Mouse (Mus musculus) forebrain, embryonic 15.5 days (tissue): ENCODE measurements at regions not wholly inside any gene's neighbourhood (a gene's known extent, or its start where the extent isn't known, plus 50 kb on each side); places are given as distances from the start of the nearest gene placed in this dataset.

Source experiments
- ATAC-seq: fragments of 200-750 bp; cut with Nextera tagmentation; replicated peaks from 2 replicates; pipeline ENCODE4 v1.8.0; 2017; ENCODE audit warnings: mild to moderate bottlenecking, moderate TSS enrichment, moderate library complexity
- H3K27ac ChIP-seq: fragments of 300-500 bp; sonication (generic); replicated peaks from 2 replicates; pipeline ENCODE4 v1.5.1; 2015; ENCODE audit warnings: mild to moderate bottlenecking, inconsistent platforms
- H3K27me3 ChIP-seq: fragments of 300-500 bp; sonication (generic); 2 replicates; pipeline ENCODE4 v1.6.1; 2015; ENCODE audit warnings: inconsistent platforms
- H3K36me3 ChIP-seq: fragments of 300-500 bp; sonication (generic); 2 replicates; pipeline ENCODE4 v1.6.1; 2015; ENCODE audit warnings: mild to moderate bottlenecking, inconsistent platforms
- H3K4me1 ChIP-seq: fragments of 300-500 bp; sonication (generic); 2 replicates; pipeline ENCODE4 v1.6.1; 2015; ENCODE audit warnings: inconsistent platforms
- H3K4me2 ChIP-seq: fragments of 300-500 bp; sonication (generic); replicated peaks from 2 replicates; pipeline ENCODE4 v1.6.1; 2015; ENCODE audit warnings: mild to moderate bottlenecking, inconsistent platforms
- H3K4me3 ChIP-seq: fragments of 300-500 bp; sonication (generic); 2 replicates; pipeline ENCODE4 v1.5.1; 2015; ENCODE audit warnings: mild to moderate bottlenecking, inconsistent platforms
- H3K9ac ChIP-seq: fragments of 300-500 bp; sonication (generic); replicated peaks from 2 replicates; pipeline ENCODE4 v1.6.1; 2015; ENCODE audit warnings: mild to moderate bottlenecking, inconsistent platforms
- H3K9me3 ChIP-seq: fragments of 300-500 bp; sonication (generic); 2 replicates; pipeline ENCODE4 v1.6.1; 2016; ENCODE audit warnings: inconsistent platforms
- WGBS: fragments of 180-500 bp; shearing (Covaris S2); methylation state at CpG from one replicate; pipeline ENCODE4 v1.1.7; 2015; ENCODE audit warnings: mixed read lengths; 5-methylcytosine and 5-hydroxymethylcytosine counted together

DNA sequence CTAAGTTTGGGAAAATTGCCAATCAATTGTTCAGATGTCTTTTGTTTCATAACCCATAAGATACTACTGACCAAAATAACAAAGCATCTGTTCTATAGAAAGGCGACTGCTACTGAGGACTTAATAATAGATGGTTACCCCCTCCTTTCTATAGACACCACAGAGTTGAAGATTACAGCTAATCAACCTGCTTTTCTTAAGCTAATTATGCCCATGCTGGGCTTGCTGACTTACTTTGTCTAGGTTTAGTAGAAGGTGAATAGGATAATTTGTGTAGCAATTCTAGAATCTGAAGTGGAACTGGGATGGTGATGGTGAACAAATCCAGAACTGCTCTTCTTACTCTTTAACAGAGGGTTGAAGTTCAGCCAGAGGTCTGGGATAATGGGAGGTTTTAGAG lies 53.8 kb upstream of the Tbx18 start:
- H3K4me2 ChIP-seq = no peak overlapping the region
- 15% methylated on average over 1 of the region's 1 CpGs for WGBS
- no peaks in the 10 kb centered on the region for H3K27me3 ChIP-seq

DNA sequence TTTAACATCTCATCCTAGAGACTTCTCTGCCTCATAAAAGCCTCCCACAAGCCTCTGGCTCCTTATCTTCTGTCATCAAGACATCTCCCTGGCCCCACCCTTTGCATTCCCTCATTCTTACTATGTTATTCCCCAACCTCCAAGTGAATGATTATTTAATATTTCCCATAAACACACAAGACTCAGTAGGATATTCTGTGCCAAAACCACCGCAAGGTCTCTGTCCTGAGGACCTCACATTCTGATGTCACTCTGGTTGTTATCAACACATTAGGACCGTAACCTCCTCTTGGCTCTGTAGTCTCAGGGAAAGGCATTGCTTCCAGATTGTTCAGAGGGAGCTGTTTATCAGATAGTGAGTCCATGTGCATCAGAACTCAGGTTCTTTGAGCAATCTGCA lies 80.7 kb upstream of the Tbx18 start:
- WGBS = 98% methylated on average over 2 of the region's 2 CpGs
- Histone ChIP-seq H3K36me3 (no peaks in the 10 kb centered on the region), H3K9me3 (no peaks in the 10 kb centered on the region), H3K27ac (no peak overlapping the region), H3K9ac (no peak overlapping the region), H3K27me3 (no peaks in the 10 kb centered on the region), H3K4me3 (no peak overlapping the region), H3K4me1 (no peaks in the 10 kb centered on the region), H3K4me2 (no peak overlapping the region)
- ATAC-seq = no peak

More for the DNA sequence above, 53.8 kb upstream of the Tbx18 start:
- ATAC-seq = no peak
- Histone ChIP-seq H3K9me3 (no peaks in the 10 kb centered on the region), H3K9ac (no peak overlapping the region), H3K27ac (no peak overlapping the region), H3K36me3 (no peaks in the 10 kb centered on the region), H3K4me1 (no peaks in the 10 kb centered on the region), H3K4me3 (no peak overlapping the region)

DNA sequence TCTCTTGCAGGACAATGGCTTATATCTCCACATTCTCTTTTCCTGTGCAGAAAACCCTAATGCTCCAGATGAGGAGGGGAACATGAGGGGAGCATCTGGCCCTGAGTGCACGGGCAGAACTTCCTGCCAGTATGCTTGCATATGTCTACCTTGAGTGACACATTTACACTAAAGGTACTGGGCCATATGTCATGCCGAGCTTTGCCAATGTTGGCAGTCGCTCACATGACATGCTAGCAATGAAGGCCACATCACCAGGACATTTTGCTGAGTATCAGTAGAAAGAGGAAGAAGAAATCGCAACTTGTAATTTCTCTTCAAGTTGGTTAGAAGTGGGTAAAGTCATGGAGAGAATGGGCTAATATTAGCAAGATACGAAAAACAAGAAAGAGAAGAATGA lies 91.2 kb upstream of the Tbx18 start:
- ATAC-seq = no peak
- Histone ChIP-seq H3K9me3 (no peaks in the 10 kb centered on the region), H3K4me2 (no peak overlapping the region), H3K27me3 (no peaks in the 10 kb centered on the region), H3K36me3 (no peaks in the 10 kb centered on the region), H3K4me1 (no peaks in the 10 kb centered on the region), H3K27ac (no peak overlapping the region), H3K9ac (no peak overlapping the region), H3K4me3 (no peak overlapping the region)
- 81% methylated on average over 5 of the region's 5 CpGs for WGBS

DNA sequence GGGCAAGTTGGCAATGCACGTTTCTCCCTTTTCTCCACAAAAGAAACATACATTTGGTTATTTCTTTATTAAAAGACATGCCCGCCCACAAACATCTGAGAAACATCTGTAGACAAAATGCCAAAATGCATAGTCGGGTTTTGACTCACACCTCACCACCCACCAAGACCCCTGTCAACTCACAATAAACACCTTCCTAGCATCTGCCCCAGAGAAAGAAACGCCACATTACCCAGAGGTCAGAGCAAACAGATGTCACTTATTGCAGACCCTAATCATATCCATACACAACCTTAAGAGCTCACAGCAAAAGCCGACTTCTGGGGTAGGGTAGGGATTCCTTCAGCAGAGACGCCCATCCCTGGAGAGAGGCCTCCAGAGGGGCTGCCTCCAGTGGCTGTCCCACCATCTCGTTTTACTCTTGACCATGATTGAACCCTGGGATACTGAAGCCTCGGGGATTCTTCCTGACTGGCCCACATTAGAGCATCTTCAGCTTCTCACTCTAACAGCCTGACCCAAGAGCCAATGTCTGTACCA lies 93.7 kb upstream of the Tbx18 start:
- 81% methylated on average over 8 of the region's 8 CpGs for WGBS
- Histone ChIP-seq H3K9ac (no peak overlapping the region), H3K27me3 (no peaks in the 10 kb centered on the region), H3K9me3 (no peaks in the 10 kb centered on the region), H3K4me2 (no peak overlapping the region), H3K4me1 (no peaks in the 10 kb centered on the region), H3K36me3 (no peaks in the 10 kb centered on the region), H3K4me3 (no peak overlapping the region), H3K27ac (no peak overlapping the region)
- ATAC-seq = no peak

DNA sequence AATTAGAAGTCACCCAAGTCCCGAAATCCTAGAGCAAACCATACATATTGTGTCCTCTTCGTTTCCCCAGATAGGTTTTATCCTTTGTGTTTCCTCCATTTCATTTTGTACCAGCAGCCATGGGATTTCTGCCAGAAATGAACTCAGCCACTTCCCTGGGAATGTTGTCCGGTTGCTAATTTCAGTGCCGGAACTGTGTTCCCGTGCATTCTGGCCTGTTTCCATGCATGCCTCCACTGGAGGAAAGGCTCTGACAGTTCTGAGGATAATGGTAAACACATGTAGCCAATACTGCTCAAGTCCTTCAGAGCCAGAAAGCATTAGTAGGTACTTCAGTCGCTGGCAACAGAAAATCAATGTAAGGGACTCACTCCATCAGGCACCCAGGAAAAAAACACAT lies 112.8 kb upstream of the Tbx18 start:
- WGBS = 40% methylated on average over 6 of the region's 6 CpGs
- ATAC-seq = peak; percentile 66; the same call in 1 of the 2 replicates
- Histone ChIP-seq H3K4me2 (no peak overlapping the region), H3K27ac (no peak overlapping the region), H3K9me3 (no peaks in the 10 kb centered on the region), H3K36me3 (no peaks in the 10 kb centered on the region), H3K27me3 (no peaks in the 10 kb centered on the region), H3K4me1 (peaks cover 4% of the 10 kb centered on the region; the same call in 1 of the 2 replicates), H3K9ac (no peak overlapping the region), H3K4me3 (no peak overlapping the region)

DNA sequence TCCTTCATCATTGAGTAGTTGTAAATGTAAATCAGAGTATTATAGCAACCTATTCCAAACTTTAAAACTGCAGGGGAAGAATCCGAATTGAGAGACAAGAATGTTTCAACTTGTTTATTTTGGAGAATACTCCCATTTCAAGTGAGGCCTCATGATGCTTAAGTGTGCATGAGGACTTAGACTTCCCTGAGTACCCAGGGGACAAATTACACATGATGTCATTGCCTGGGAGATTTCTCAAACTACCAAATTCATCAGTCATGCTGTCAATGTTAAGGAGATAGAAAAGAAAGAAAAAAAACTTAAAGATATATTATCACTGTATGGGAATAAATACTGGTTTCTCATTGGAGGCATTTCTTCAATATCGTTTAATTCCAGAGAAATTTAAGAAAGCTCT lies 113.4 kb upstream of the Tbx18 start:
- no peak for ATAC-seq
- Histone ChIP-seq H3K9ac (no peak overlapping the region), H3K27me3 (no peaks in the 10 kb centered on the region), H3K27ac (no peak overlapping the region), H3K9me3 (no peaks in the 10 kb centered on the region), H3K4me1 (peaks cover 4% of the 10 kb centered on the region; the same call in 1 of the 2 replicates), H3K4me3 (no peak overlapping the region), H3K4me2 (no peak overlapping the region), H3K36me3 (no peaks in the 10 kb centered on the region)
- WGBS = 83% methylated on average over 2 of the region's 2 CpGs

DNA sequence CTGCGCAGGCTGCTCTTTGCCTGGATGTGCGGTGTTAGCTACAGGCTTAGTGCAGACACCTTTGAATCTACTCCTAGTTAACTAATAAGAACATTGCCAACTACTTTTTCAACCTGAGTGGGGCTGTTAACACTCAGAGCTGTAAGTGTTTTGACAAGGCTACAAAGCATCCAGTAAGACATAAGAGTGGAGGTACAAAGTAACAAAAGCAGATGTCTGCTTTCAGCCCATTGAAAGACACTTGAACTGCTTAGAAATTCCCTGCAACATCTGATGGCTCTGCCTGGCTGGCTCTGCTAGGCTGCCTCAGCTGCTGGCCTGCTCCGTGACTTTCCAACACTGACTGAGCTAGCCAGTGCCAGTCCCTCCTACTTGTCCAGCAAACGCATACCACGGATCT lies 117.8 kb upstream of the Tbx18 start:
- Histone ChIP-seq H3K4me3 (no peak overlapping the region), H3K36me3 (no peaks in the 10 kb centered on the region), H3K9me3 (no peaks in the 10 kb centered on the region), H3K9ac (no peak overlapping the region), H3K27me3 (no peaks in the 10 kb centered on the region), H3K4me1 (peaks cover 4% of the 10 kb centered on the region; the same call in 1 of the 2 replicates), H3K4me2 (no peak overlapping the region), H3K27ac (no peak overlapping the region)
- WGBS = 48% methylated on average over 5 of the region's 5 CpGs
- 0 out of 2 replicates have a peak, but pooled peaks have one; percentile 51 for ATAC-seq

DNA sequence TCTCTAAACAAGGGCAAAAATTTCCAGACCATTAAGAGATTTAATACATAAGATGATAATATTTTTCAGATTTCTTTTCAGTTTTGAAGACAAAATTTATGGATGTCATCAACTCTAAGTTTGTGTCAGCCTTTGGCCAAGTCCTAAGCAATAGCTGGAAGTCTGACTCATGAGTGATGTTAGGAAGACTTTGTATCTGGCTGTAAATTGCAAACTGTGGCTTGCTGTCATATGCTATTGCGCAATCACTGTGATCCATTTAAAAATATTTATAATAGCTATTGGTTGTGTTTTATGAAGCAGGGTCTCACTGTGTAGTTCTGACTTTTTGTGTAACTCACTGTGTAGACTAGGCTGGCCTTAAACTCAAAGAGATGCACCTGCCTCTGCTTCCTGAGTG lies 119.1 kb upstream of the Tbx18 start:
- no peak for ATAC-seq
- Histone ChIP-seq H3K27me3 (no peaks in the 10 kb centered on the region), H3K9ac (no peak overlapping the region), H3K27ac (no peak overlapping the region), H3K9me3 (no peaks in the 10 kb centered on the region), H3K4me3 (no peak overlapping the region), H3K4me2 (no peak overlapping the region), H3K4me1 (0 out of 2 replicates have a peak, but pooled peaks cover 4% of the 10 kb centered on the region), H3K36me3 (no peaks in the 10 kb centered on the region)
- WGBS = 98% methylated on average over 1 of the region's 1 CpGs

DNA sequence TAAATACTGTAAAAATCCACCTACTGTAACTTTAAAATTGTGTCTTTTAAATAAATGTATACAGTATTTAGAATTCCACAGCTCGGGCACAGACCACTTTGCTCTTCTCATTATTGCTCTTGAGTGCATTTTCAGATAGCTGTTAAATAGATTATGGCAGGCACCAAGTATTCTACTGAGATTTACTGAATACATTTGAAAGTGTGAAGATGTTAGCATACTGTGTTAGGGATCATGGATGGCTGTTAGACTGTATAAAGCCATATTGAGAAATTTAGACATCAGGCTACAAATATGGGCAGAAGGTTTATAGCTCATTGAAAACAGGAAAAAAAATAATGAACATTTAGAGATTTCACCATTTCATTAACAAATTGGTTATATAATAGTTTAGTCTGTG lies 130.5 kb upstream of the Tbx18 start:
- no peak overlapping the region for H3K9ac ChIP-seq
- H3K36me3 ChIP-seq = no peaks in the 10 kb centered on the region
- WGBS = 52% methylated on average over 1 of the region's 1 CpGs
- H3K4me1 ChIP-seq = no peaks in the 10 kb centered on the region
- H3K9me3 ChIP-seq = no peaks in the 10 kb centered on the region
- H3K27ac ChIP-seq = no peak overlapping the region
- 0 out of 2 replicates have a peak, but pooled peaks have one; percentile 53 for ATAC-seq
- no peak overlapping the region for H3K4me3 ChIP-seq
- H3K4me2 ChIP-seq = no peak overlapping the region
- H3K27me3 ChIP-seq = no peaks in the 10 kb centered on the region

DNA sequence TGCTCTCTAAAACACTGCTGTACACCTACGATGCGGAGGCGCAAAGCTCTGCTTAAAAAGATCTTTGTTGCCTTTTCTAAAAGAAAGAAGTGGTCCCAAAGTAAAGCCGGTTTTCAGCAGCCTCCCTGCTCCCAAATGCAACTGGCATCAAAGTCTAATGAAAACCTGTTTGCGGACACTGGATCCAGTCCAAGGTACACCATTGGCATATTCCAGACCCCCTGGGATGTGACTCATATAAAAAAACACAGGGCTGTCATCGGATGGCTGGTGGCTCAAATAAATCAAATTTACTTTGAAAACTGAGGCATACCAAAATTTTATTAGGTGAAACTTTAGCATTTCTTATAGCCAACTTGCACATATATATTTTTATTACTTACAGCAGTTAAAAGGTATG lies 134.2 kb upstream of the Tbx18 start:
- H3K9me3 ChIP-seq = no peaks in the 10 kb centered on the region
- no peak overlapping the region for H3K9ac ChIP-seq
- H3K4me2 ChIP-seq = no peak overlapping the region
- no peak for ATAC-seq
- H3K36me3 ChIP-seq = no peaks in the 10 kb centered on the region
- no peaks in the 10 kb centered on the region for H3K27me3 ChIP-seq
- H3K4me3 ChIP-seq = no peak overlapping the region
- no peaks in the 10 kb centered on the region for H3K4me1 ChIP-seq
- no peak overlapping the region for H3K27ac ChIP-seq
- WGBS = 66% methylated on average over 6 of the region's 6 CpGs

DNA sequence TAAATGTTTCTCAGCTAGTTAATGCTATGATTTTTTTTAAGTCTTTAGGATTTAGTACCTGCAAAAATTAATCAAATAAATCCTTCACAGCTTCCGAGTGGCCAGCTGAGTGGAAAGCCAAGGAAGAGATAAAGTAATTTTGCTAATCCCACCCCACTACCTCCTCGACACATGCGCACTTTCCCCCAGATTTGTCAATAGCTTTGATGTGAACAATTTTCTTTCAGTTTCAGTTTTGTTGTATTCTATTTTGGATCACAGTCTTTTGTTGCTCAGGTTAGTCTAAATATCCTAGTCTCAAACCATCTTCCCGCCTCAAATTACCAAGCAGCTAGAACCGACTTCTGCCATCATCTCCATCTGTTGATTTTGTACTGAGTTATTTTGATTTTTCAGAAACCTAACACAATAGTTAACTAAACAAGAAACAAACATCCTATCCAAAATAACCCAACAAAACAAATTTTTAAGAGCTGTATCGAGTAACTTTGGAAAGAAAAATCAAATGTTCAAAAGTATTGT lies 141.4 kb upstream of the Tbx18 start:
- Histone ChIP-seq H3K9me3 (no peaks in the 10 kb centered on the region), H3K4me2 (no peak overlapping the region), H3K36me3 (no peaks in the 10 kb centered on the region), H3K27me3 (no peaks in the 10 kb centered on the region), H3K9ac (no peak overlapping the region), H3K27ac (no peak overlapping the region), H3K4me1 (no peaks in the 10 kb centered on the region), H3K4me3 (no peak overlapping the region)
- 85% methylated on average over 6 of the region's 6 CpGs for WGBS
- no peak for ATAC-seq

DNA sequence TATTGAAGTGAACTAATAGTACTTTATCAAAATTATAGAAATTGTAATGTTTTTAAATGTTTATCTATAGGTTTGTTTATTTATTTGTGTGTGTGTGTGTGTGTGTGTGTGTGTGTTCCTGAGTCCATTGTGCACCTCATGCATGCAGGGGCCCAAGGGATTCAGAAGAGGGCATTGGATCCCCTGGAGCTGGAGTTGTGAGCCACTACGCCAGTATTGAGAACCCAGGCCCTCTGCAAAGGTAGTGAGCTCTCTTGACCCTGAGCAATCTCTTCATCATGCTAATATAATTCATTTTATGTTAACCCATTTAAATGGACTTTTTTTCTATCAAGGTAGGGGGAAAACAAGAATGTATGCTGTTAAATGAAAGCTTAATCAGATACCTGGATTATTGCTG lies 151.5 kb upstream of the Tbx18 start:
- no peaks in the 10 kb centered on the region; the same call in 1 of the 2 replicates for H3K4me1 ChIP-seq
- no peak overlapping the region for H3K4me3 ChIP-seq
- H3K27me3 ChIP-seq = no peaks in the 10 kb centered on the region
- WGBS = 47% methylated on average over 1 of the region's 1 CpGs
- peak; percentile 60; the same call in 1 of the 2 replicates for ATAC-seq
- H3K9ac ChIP-seq = no peak overlapping the region
- H3K9me3 ChIP-seq = no peaks in the 10 kb centered on the region
- H3K36me3 ChIP-seq = no peaks in the 10 kb centered on the region
- H3K4me2 ChIP-seq = no peak overlapping the region
- no peak overlapping the region for H3K27ac ChIP-seq

DNA sequence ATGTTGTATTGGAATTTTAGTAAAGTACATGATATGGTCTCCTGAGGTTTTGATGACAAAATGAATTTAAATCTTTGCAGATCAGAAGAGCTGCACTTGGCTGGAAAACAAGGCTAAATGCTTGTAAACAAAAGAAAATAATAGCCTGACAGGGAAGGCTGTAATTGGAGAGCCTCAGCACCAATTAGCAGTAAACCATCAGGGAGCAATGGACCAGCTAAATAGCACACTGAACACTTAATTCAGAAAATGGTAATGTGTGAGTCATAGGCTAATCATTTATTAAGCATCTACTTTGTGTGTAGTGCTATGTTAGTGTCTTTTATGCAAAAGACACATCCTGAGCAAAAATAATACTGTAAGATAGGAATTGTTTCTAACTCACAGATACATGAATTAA lies 152.0 kb upstream of the Tbx18 start:
- no peaks in the 10 kb centered on the region; the same call in 1 of the 2 replicates for H3K4me1 ChIP-seq

More for the DNA sequence above, 152.0 kb upstream of the Tbx18 start:
- Histone ChIP-seq H3K4me2 (no peak overlapping the region), H3K4me3 (no peak overlapping the region), H3K9ac (no peak overlapping the region), H3K27ac (no peak overlapping the region), H3K36me3 (no peaks in the 10 kb centered on the region), H3K27me3 (no peaks in the 10 kb centered on the region), H3K9me3 (no peaks in the 10 kb centered on the region)
- peak; percentile 96 for ATAC-seq
